Mouse (Mus musculus) CH12F3 (cell line): ENCODE measurements around the gene Kcnk2.

Source experiments
- in situ Hi-C: fragments of 300-500 bp; cut with MboI; formaldehyde crosslinking; loops from 2 replicates; pipeline ENCODE4 v1.14.3; 2020; ENCODE audit warnings: low sequenced_read_pairs

Gene Kcnk2

GRCm38 (mm10) chr1:189219051-189219450, 183.0 kb downstream of the Kcnk2 start:
- in situ Hi-C loops = no loop called here

- in situ Hi-C loops = no loop called here
Measured at GRCm38 (mm10) chr1:189217751-189218564, 184.1 kb downstream of the Kcnk2 start.

- in situ Hi-C loops = no loop called here
Measured at GRCm38 (mm10) chr1:189215131-189215530, 186.9 kb downstream of the Kcnk2 start.

- in situ Hi-C loops = no loop called here
Measured at GRCm38 (mm10) chr1:189214477-189214876, 187.6 kb downstream of the Kcnk2 start.

GRCm38 (mm10) chr1:189209715-189210108, 192.4 kb downstream of the Kcnk2 start:
- in situ Hi-C loops = no loop called here

GRCm38 (mm10) chr1:189209029-189209714, 192.9 kb downstream of the Kcnk2 start:
- in situ Hi-C loops = no loop called here

GRCm38 (mm10) chr1:189208605-189209004, 193.5 kb downstream of the Kcnk2 start:
- in situ Hi-C loops = no loop called here

- in situ Hi-C loops = no loop called here
Measured at GRCm38 (mm10) chr1:189195758-189196157, 206.3 kb downstream of the Kcnk2 start.

- in situ Hi-C loops = no loop called here
Measured at GRCm38 (mm10) chr1:189187737-189188390, 214.2 kb downstream of the Kcnk2 start.

- in situ Hi-C loops = no loop called here
Measured at GRCm38 (mm10) chr1:189185206-189185750, 216.8 kb downstream of the Kcnk2 start.

- in situ Hi-C loops = no loop called here
Measured at GRCm38 (mm10) chr1:189177746-189178145, 224.3 kb downstream of the Kcnk2 start.

- in situ Hi-C loops = no loop called here
Measured at GRCm38 (mm10) chr1:189173479-189173878, 228.6 kb downstream of the Kcnk2 start.

- in situ Hi-C loops = no loop called here
Measured at GRCm38 (mm10) chr1:189171138-189171537, 230.9 kb downstream of the Kcnk2 start.

GRCm38 (mm10) chr1:189165756-189166155, 236.3 kb downstream of the Kcnk2 start:
- in situ Hi-C loops = no loop called here

GRCm38 (mm10) chr1:189165141-189165540, 236.9 kb downstream of the Kcnk2 start:
- in situ Hi-C loops = no loop called here

GRCm38 (mm10) chr1:189164721-189165120, 237.4 kb downstream of the Kcnk2 start:
- in situ Hi-C loops = no loop called here

GRCm38 (mm10) chr1:189164241-189164640, 237.8 kb downstream of the Kcnk2 start:
- in situ Hi-C loops = no loop called here
